Mouse (Mus musculus) lung, postnatal 0 days (tissue): ENCODE data around the gene Pitpnc1. TPM values are rescaled to one million over a fixed set of nuclear protein-coding genes. Genes with fewer than 3 reads are reported as not detected.
A peak's percentile ranks its signal among the peaks of the same experiment; 100 is the strongest.

Source experiments
- ATAC-seq: fragments of 200-750 bp; cut with Nextera tagmentation; 2 replicates; pipeline ENCODE4 v1.8.0; 2017; ENCODE audit warnings: moderate library complexity
- DNase-seq: peaks from one replicate; pipeline ENCODE4 v3.0.0-alpha.2; 2016; ENCODE audit warnings: low spot score
- H3K27ac ChIP-seq: fragments of 300-500 bp; sonication (generic); 2 replicates; pipeline ENCODE4 v1.5.1; 2014; ENCODE audit warnings: antibody characterized with exemption, mild to moderate bottlenecking, low read length, mixed read lengths
- H3K27me3 ChIP-seq: fragments of 300-500 bp; sonication (generic); replicated peaks from 2 replicates; pipeline ENCODE4 v1.6.1; 2014; ENCODE audit warnings: low read length, mixed read lengths; ENCODE audit not compliant: insufficient read depth
- H3K36me3 ChIP-seq: fragments of 300-500 bp; sonication (generic); 2 replicates; pipeline ENCODE4 v1.6.1; 2014; ENCODE audit warnings: low read length, mixed read lengths; ENCODE audit not compliant: insufficient read depth
- H3K4me1 ChIP-seq: fragments of 300-500 bp; sonication (generic); 2 replicates; pipeline ENCODE4 v1.6.1; 2014; ENCODE audit warnings: antibody characterized with exemption, low read depth, low read length, mixed read lengths; ENCODE audit not compliant: insufficient read depth
- H3K4me2 ChIP-seq: fragments of 300-500 bp; sonication (generic); replicated peaks from 2 replicates; pipeline ENCODE4 v1.6.1; 2014; ENCODE audit warnings: low read depth, mild to moderate bottlenecking, low read length, moderate library complexity, mixed read lengths
- H3K4me3 ChIP-seq: fragments of 300-500 bp; sonication (generic); 2 replicates; pipeline ENCODE4 v1.5.1; 2014; ENCODE audit warnings: low read depth, low read length
- H3K9ac ChIP-seq: fragments of 300-500 bp; sonication (generic); replicated peaks from 2 replicates; pipeline ENCODE4 v1.6.1; 2014; ENCODE audit warnings: low read depth, mild to moderate bottlenecking
- H3K9me3 ChIP-seq: fragments of 300-500 bp; sonication (generic); 2 replicates; pipeline ENCODE4 v1.6.1; 2016; ENCODE audit warnings: low read length, mixed read lengths
- CTCF ChIP-seq: IDR thresholded peaks from 2 replicates; pipeline ENCODE4 v1.5.1; 2016; ENCODE audit warnings: antibody characterized with exemption, mild to moderate bottlenecking
- EP300 ChIP-seq: IDR thresholded peaks from 2 replicates; pipeline ENCODE4 v1.6.1; 2016; ENCODE audit warnings: antibody characterized with exemption, mild to moderate bottlenecking, control low read depth
- WGBS: fragments of 180-500 bp; shearing (Covaris S2); extraction: QIAGEN DNeasy Blood & Tissue Kit; methylation state at CpG from one replicate; pipeline ENCODE4 v1.1.7; 2014; 5-methylcytosine and 5-hydroxymethylcytosine counted together
- polyA plus RNA-seq: library from polyadenylated mRNA; unstranded; fragments of >200 nt; fragmentation: Nextera tagmentation; extraction: Ambion mirVana; gene quantifications from 2 replicates; pipeline ENCODE4 v1.2.1, GENCODE M21; 2015

The Pitpnc1 gene
- polyA plus RNA-seq, 1 experiment from 2014 or later = 16.3 TPM

GRCm38 (mm10) chr11:107413251-107413655 is 57.2 kb downstream of the Pitpnc1 start:
- Histone ChIP-seq H3K4me2 (peak overlapping the region; percentile 43), H3K27ac (no peak overlapping the region), H3K27me3 (no peaks in the 10 kb centered on the region), H3K9ac (0 out of 2 replicates have a peak overlapping the region, but pooled peaks have one; percentile 20), H3K36me3 (no peaks in the 10 kb centered on the region), H3K4me3 (0 out of 2 replicates have a peak overlapping the region, but pooled peaks have one; percentile 10), H3K4me1 (peaks cover 4% of the 10 kb centered on the region; the same call in 1 of the 2 replicates), H3K9me3 (no peaks in the 10 kb centered on the region)
- TF ChIP-seq EP300 (no peak), CTCF (no peak)
- DNase-seq = no peak
- 16% methylated on average over 14 of the region's 14 CpGs for WGBS
- no peak for ATAC-seq

- WGBS = 76% methylated on average over 4 of the region's 4 CpGs
- no peak for DNase-seq
- no peak overlapping the region for H3K27ac ChIP-seq
- H3K27me3 ChIP-seq = no peaks in the 10 kb centered on the region
- no peak overlapping the region for H3K9ac ChIP-seq
- H3K4me2 ChIP-seq = no peak overlapping the region
- ATAC-seq = no peak
- peaks cover 4% of the 10 kb centered on the region; the same call in 1 of the 2 replicates for H3K4me1 ChIP-seq
- TF ChIP-seq EP300 = no peak
- TF ChIP-seq CTCF = no peak
- H3K9me3 ChIP-seq = no peaks in the 10 kb centered on the region
- no peak overlapping the region for H3K4me3 ChIP-seq
- no peaks in the 10 kb centered on the region for H3K36me3 ChIP-seq
These were observed 58.4 kb downstream of the Pitpnc1 start for GRCm38 (mm10) chr11:107412128-107412527.

- Histone ChIP-seq H3K9me3 (no peaks in the 10 kb centered on the region), H3K4me3 (no peak overlapping the region), H3K27me3 (no peaks in the 10 kb centered on the region), H3K36me3 (no peaks in the 10 kb centered on the region), H3K27ac (no peak overlapping the region), H3K4me1 (peaks cover 4% of the 10 kb centered on the region; the same call in 1 of the 2 replicates), H3K4me2 (no peak overlapping the region), H3K9ac (no peak overlapping the region)
- no peak for TF ChIP-seq EP300
- no peak for TF ChIP-seq CTCF
- 63% methylated on average over 9 of the region's 9 CpGs for WGBS
- DNase-seq (no peak), ATAC-seq (no peak)
These were observed 58.9 kb downstream of the Pitpnc1 start for GRCm38 (mm10) chr11:107411576-107411975.

- Histone ChIP-seq H3K27ac (no peak overlapping the region), H3K4me1 (peaks cover 4% of the 10 kb centered on the region; the same call in 1 of the 2 replicates)
These were observed 59.7 kb downstream of the Pitpnc1 start for GRCm38 (mm10) chr11:107410804-107411203.

GRCm38 (mm10) chr11:107410090-107410732 is 60.3 kb downstream of the Pitpnc1 start:
- Histone ChIP-seq H3K27me3 (no peaks in the 10 kb centered on the region), H3K4me2 (no peak overlapping the region), H3K27ac (no peak overlapping the region), H3K36me3 (no peaks in the 10 kb centered on the region), H3K4me1 (peaks cover 4% of the 10 kb centered on the region; the same call in 1 of the 2 replicates), H3K4me3 (no peak overlapping the region), H3K9ac (no peak overlapping the region), H3K9me3 (no peaks in the 10 kb centered on the region)
- WGBS = 47% methylated on average over 5 of the region's 5 CpGs
- DNase-seq = peak; percentile 62
- peak; percentile 71 for ATAC-seq
- TF ChIP-seq CTCF (no peak), EP300 (peak; percentile 37; the same call in 1 of the 2 replicates)

More at GRCm38 (mm10) chr11:107410804-107411203, 59.7 kb downstream of the Pitpnc1 start:
- H3K4me3 ChIP-seq = no peak overlapping the region
- DNase-seq = no peak
- H3K27me3 ChIP-seq = no peaks in the 10 kb centered on the region
- no peaks in the 10 kb centered on the region for H3K9me3 ChIP-seq
- no peak for TF ChIP-seq CTCF
- TF ChIP-seq EP300 = no peak
- H3K36me3 ChIP-seq = no peaks in the 10 kb centered on the region
- H3K9ac ChIP-seq = no peak overlapping the region
- WGBS = 38% methylated on average over 7 of the region's 7 CpGs
- no peak overlapping the region for H3K4me2 ChIP-seq
- no peak for ATAC-seq

GRCm38 (mm10) chr11:107408886-107409285 is 61.6 kb downstream of the Pitpnc1 start:
- H3K4me2 ChIP-seq = no peak overlapping the region
- no peaks in the 10 kb centered on the region for H3K9me3 ChIP-seq
- H3K4me3 ChIP-seq = no peak overlapping the region
- H3K36me3 ChIP-seq = no peaks in the 10 kb centered on the region
- peaks cover 4% of the 10 kb centered on the region; the same call in 1 of the 2 replicates for H3K4me1 ChIP-seq
- DNase-seq (no peak), ATAC-seq (no peak)
- H3K27me3 ChIP-seq = no peaks in the 10 kb centered on the region
- TF ChIP-seq CTCF (no peak), EP300 (no peak)
- WGBS = 77% methylated on average over 7 of the region's 7 CpGs
- H3K27ac ChIP-seq = no peak overlapping the region
- H3K9ac ChIP-seq = no peak overlapping the region
